In genomic region chr2:131142592-131142991, GRCm38 (mm10) we compare ENCODE assay signal across 9 mouse cellular contexts. TPM values are rescaled to one million over a fixed set of nuclear protein-coding genes. Genes with fewer than 3 reads are reported as not detected.
DNase-seq lines count a peak whose midpoint lies in the region; ATAC-seq and TF ChIP-seq lines count a peak whose summit lies in the region.
"Had no signal": no experiment of that assay in that cellular context is flagged by ENCODE, and none has a peak within 500 bp of the region (broad histone marks: within the 10 kb centered on the region; RNA-seq: fewer than 3 reads in every experiment).

No protein-coding gene starts in this region.

- no peak overlapping the region for H3K27ac ChIP-seq in forebrain, embryonic 11.5 days (ENCODE audit: low read depth, low read length)
- no peak overlapping the region for H3K27ac ChIP-seq in heart, postnatal 0 days (ENCODE audit: low read depth)
- H3K27ac ChIP-seq in lung, embryonic 14.5 days (ENCODE audit: low read depth): no peak overlapping the region

- no peak overlapping the region for H3K4me3 ChIP-seq in C2C12 (ENCODE audit: insufficient read depth, poor library complexity, severe bottlenecking)
- no peak overlapping the region for H3K4me3 ChIP-seq in forebrain, embryonic 11.5 days (ENCODE audit: low read depth, low read length)
- no peak overlapping the region for H3K4me3 ChIP-seq in heart, postnatal 0 days (ENCODE audit: low read depth, low read length)
- H3K4me3 ChIP-seq in lung, embryonic 14.5 days (ENCODE audit: low read depth, low read length): no peak overlapping the region

- peak; percentile 79 for DNase-seq in adrenal gland, adult 2 months
- peak; percentile 84 for DNase-seq in forebrain, embryonic 11.5 days (ENCODE audit: low spot score)
- peak; percentile 62 for DNase-seq in heart, postnatal 0 days (ENCODE audit: low spot score)
- DNase-seq in layer of hippocampus, adult 18-20 months (ENCODE audit: low spot score in 2 of 2): peak; percentile 30 to 53
- peak; percentile 89 for DNase-seq in lung, embryonic 14.5 days
- peak; percentile 60 for DNase-seq in ovary, adult 18-20 months (ENCODE audit: low spot score)
- peak; percentile 78 for DNase-seq in thymus, postnatal 14 days

- H3K9ac ChIP-seq in forebrain, embryonic 11.5 days (ENCODE audit: low read length): no peak overlapping the region
- no peak overlapping the region for H3K9ac ChIP-seq in heart, postnatal 0 days (replicated peaks; ENCODE audit: low read depth, low read length)
- no peak overlapping the region for H3K9ac ChIP-seq in lung, embryonic 14.5 days

- peaks cover 32% of the 10 kb centered on the region for H3K36me3 ChIP-seq in C2C12 (ENCODE audit: control insufficient read depth, insufficient read depth)
- H3K36me3 ChIP-seq in forebrain, embryonic 11.5 days (ENCODE audit: control insufficient read depth, insufficient read depth, low read length): peaks cover 3% of the 10 kb centered on the region; the same call in 1 of the 2 replicates
- peaks cover 43% of the 10 kb centered on the region for H3K36me3 ChIP-seq in heart, postnatal 0 days (replicated peaks; ENCODE audit: control insufficient read depth, insufficient read depth, low read length)
- peaks cover 87% of the 10 kb centered on the region for H3K36me3 ChIP-seq in lung, embryonic 14.5 days (ENCODE audit: insufficient read depth)

- no peaks in the 10 kb centered on the region for H3K79me3 ChIP-seq in C2C12 (ENCODE audit: low read depth)

- H3K4me1 ChIP-seq in forebrain, embryonic 11.5 days (replicated peaks; ENCODE audit: control insufficient read depth, insufficient read depth, low read length): no peaks in the 10 kb centered on the region
- peaks cover 14% of the 10 kb centered on the region; the same call in 1 of the 2 replicates for H3K4me1 ChIP-seq in heart, postnatal 0 days (ENCODE audit: control insufficient read depth, insufficient read depth)
- no peaks in the 10 kb centered on the region for H3K4me1 ChIP-seq in lung, embryonic 14.5 days (ENCODE audit: insufficient read depth)

- H3ac ChIP-seq in C2C12 (ENCODE audit: control insufficient read depth, insufficient read length, low read depth): no peak overlapping the region

- H3K9me3 ChIP-seq in forebrain, embryonic 11.5 days (ENCODE audit: control insufficient read depth, low read length): no peaks in the 10 kb centered on the region
- H3K9me3 ChIP-seq in heart, postnatal 0 days (replicated peaks; ENCODE audit: control insufficient read depth, low read length): no peaks in the 10 kb centered on the region
- no peaks in the 10 kb centered on the region for H3K9me3 ChIP-seq in lung, embryonic 14.5 days (ENCODE audit: low read depth, low read length)

- peak; percentile 31 for TF ChIP-seq CTCF in C2C12 (IDR thresholded peaks at IDR 0.05; ENCODE audit: control insufficient read depth, insufficient read depth, insufficient read length)
- TF ChIP-seq CTCF in heart, postnatal 0 days (IDR thresholded peaks at IDR 0.05; ENCODE audit: low read depth): peak; percentile 67
- peak; percentile 87 for TF ChIP-seq CTCF in lung, embryonic 14.5 days (IDR thresholded peaks at IDR 0.05; ENCODE audit: low read depth)

- H3K4me2 ChIP-seq in forebrain, embryonic 11.5 days (ENCODE audit: low read depth, low read length, severe bottlenecking): no peak overlapping the region
- H3K4me2 ChIP-seq in heart, postnatal 0 days (ENCODE audit: low read depth, low read length): no peak overlapping the region
- no peak overlapping the region for H3K4me2 ChIP-seq in lung, embryonic 14.5 days

- no peak for TF ChIP-seq EP300 in heart, postnatal 0 days (IDR thresholded peaks at IDR 0.05; ENCODE audit: low read depth)

- peak; percentile 32; the same call in 1 of the 2 replicates for ATAC-seq in forebrain, embryonic 11.5 days (replicated peaks; ENCODE audit: low FRiP score)
- peak; percentile 57 for ATAC-seq in heart, postnatal 0 days (ENCODE audit: insufficient read depth, low read depth)
- ATAC-seq in lung, embryonic 14.5 days (ENCODE audit: insufficient read depth): peak; percentile 71

- no peaks in the 10 kb centered on the region for H3K79me2 ChIP-seq in C2C12 (ENCODE audit: control insufficient read depth, insufficient read depth)

- 36% methylated on average over 18 of the region's 18 CpGs for WGBS in forebrain, embryonic 11.5 days
- WGBS in heart, postnatal 0 days: 25% methylated on average over 18 of the region's 18 CpGs
- WGBS in lung, embryonic 14.5 days: 29% methylated on average over 18 of the region's 18 CpGs

- H3K27me3 ChIP-seq in C2C12 (ENCODE audit: control insufficient read depth, insufficient read depth, insufficient read length): no peaks in the 10 kb centered on the region
- no peaks in the 10 kb centered on the region for H3K27me3 ChIP-seq in forebrain, embryonic 11.5 days (ENCODE audit: control insufficient read depth, insufficient read depth, low read length)
- H3K27me3 ChIP-seq in heart, postnatal 0 days (ENCODE audit: control insufficient read depth, insufficient read depth, low read length): no peaks in the 10 kb centered on the region
- H3K27me3 ChIP-seq in lung, embryonic 14.5 days (ENCODE audit: insufficient read depth, low read length): no peaks in the 10 kb centered on the region

TF ChIP-seq in C2C12, 6 proteins besides CTCF, POLR2A, EP300 and RAD21:
- TF ChIP-seq USF1 (IDR thresholded peaks at IDR 0.05; ENCODE audit: low read depth): no peak
- no peak for TF ChIP-seq MYOG (IDR thresholded peaks at IDR 0.05; ENCODE audit: control insufficient read depth, extremely low read depth, insufficient read length)
- TF ChIP-seq MYOD1 (IDR thresholded peaks at IDR 0.05; ENCODE audit: control insufficient read depth, insufficient read length, low read depth): no peak

RNA-seq across cellular contexts. Expression of gene Gm11037, which starts 9.3 kb away (rescaled TPM):
- not detected for polyA plus RNA-seq in C2C12 (2012; fragmentation: generic; extraction: Trizol)
- total RNA-seq in adrenal gland, adult 2 months (2021): not detected
- not detected in 2 replicates for polyA plus RNA-seq in adrenal gland, adult 2 months (2012; rRNA removed)
- polyA plus RNA-seq in forebrain, embryonic 11.5 days (2014; fragmentation: Nextera tagmentation; extraction: Ambion mirVana): not detected in 2 replicates
- total RNA-seq in heart, postnatal 0 days (2014; rRNA removed; ENCODE audit: low replicate concordance): not detected in 2 replicates
- not detected in 2 replicates for polyA plus RNA-seq in heart, postnatal 0 days (2015; fragmentation: Nextera tagmentation; extraction: Ambion mirVana)
- total RNA-seq in layer of hippocampus, adult 18-20 months (2021): not detected
- polyA plus RNA-seq in lung, embryonic 14.5 days (2014; fragmentation: Nextera tagmentation; extraction: Ambion mirVana): not detected in 2 replicates
- polyA plus RNA-seq: gonadal fat pad, adult 2 months had no signal

RNA-seq across cellular contexts. Expression of gene Hspa12b, which starts 15.5 kb away (rescaled TPM):
- 6.0 TPM for polyA plus RNA-seq in C2C12 (2012; fragmentation: generic; extraction: Trizol)
- total RNA-seq in adrenal gland, adult 2 months (2021): 10 to 100 TPM in 1 of 2 experiments, 1 to 10 TPM in 1; 6.9 to 12.6 TPM
- 9.4 and 16.4 TPM in 2 replicates for polyA plus RNA-seq in adrenal gland, adult 2 months (2012; rRNA removed)
- polyA plus RNA-seq in forebrain, embryonic 11.5 days (2014; fragmentation: Nextera tagmentation; extraction: Ambion mirVana): 4.2 and 5.6 TPM in 2 replicates
- 17.1 and 29.3 TPM in 2 replicates for total RNA-seq in heart, postnatal 0 days (2014; rRNA removed; ENCODE audit: low replicate concordance)
- polyA plus RNA-seq in heart, postnatal 0 days (2015; fragmentation: Nextera tagmentation; extraction: Ambion mirVana): 7.2 and 9.0 TPM in 2 replicates
- total RNA-seq in layer of hippocampus, adult 18-20 months (2021): 1 to 10 TPM; 6.1 to 8.3 TPM
- 8.8 and 10.0 TPM in 2 replicates for polyA plus RNA-seq in lung, embryonic 14.5 days (2014; fragmentation: Nextera tagmentation; extraction: Ambion mirVana)

RNA-seq across cellular contexts. Expression of gene 1700037H04Rik, which starts 17.3 kb away (rescaled TPM):
- polyA plus RNA-seq in C2C12 (2012; fragmentation: generic; extraction: Trizol): 98.0 TPM
- total RNA-seq in adrenal gland, adult 2 months (2021): 100 to 1,000 TPM; 114 to 123 TPM
- 195 and 319 TPM in 2 replicates for polyA plus RNA-seq in adrenal gland, adult 2 months (2012; rRNA removed)
- polyA plus RNA-seq in forebrain, embryonic 11.5 days (2014; fragmentation: Nextera tagmentation; extraction: Ambion mirVana): 122 and 132 TPM in 2 replicates
- 48.3 and 88.8 TPM in 2 replicates for total RNA-seq in heart, postnatal 0 days (2014; rRNA removed; ENCODE audit: low replicate concordance)
- polyA plus RNA-seq in heart, postnatal 0 days (2015; fragmentation: Nextera tagmentation; extraction: Ambion mirVana): 35.9 and 39.7 TPM in 2 replicates
- 10 to 100 TPM; 57.7 to 60.0 TPM for total RNA-seq in layer of hippocampus, adult 18-20 months (2021)
- 70.6 and 76.1 TPM in 2 replicates for polyA plus RNA-seq in lung, embryonic 14.5 days (2014; fragmentation: Nextera tagmentation; extraction: Ambion mirVana)

RNA-seq across cellular contexts. Expression of gene Cenpb, which starts 37.3 kb away (rescaled TPM):
- 168 TPM for polyA plus RNA-seq in C2C12 (2012; fragmentation: generic; extraction: Trizol)
- total RNA-seq in adrenal gland, adult 2 months (2021): 10 to 100 TPM; 47.7 to 88.5 TPM
- 94.5 and 107 TPM in 2 replicates for polyA plus RNA-seq in adrenal gland, adult 2 months (2012; rRNA removed)
- polyA plus RNA-seq in forebrain, embryonic 11.5 days (2014; fragmentation: Nextera tagmentation; extraction: Ambion mirVana): 12.3 and 13.7 TPM in 2 replicates
- total RNA-seq in heart, postnatal 0 days (2014; rRNA removed; ENCODE audit: low replicate concordance): 62.9 and 84.8 TPM in 2 replicates
- polyA plus RNA-seq in heart, postnatal 0 days (2015; fragmentation: Nextera tagmentation; extraction: Ambion mirVana): 7.1 and 7.8 TPM in 2 replicates
- total RNA-seq in layer of hippocampus, adult 18-20 months (2021): 10 to 100 TPM; 70.4 to 73.5 TPM
- polyA plus RNA-seq in lung, embryonic 14.5 days (2014; fragmentation: Nextera tagmentation; extraction: Ambion mirVana): 9.3 and 9.7 TPM in 2 replicates

RNA-seq across cellular contexts. Expression of gene Cdc25b, which starts 44.2 kb away (rescaled TPM):
- 73.8 TPM for polyA plus RNA-seq in C2C12 (2012; fragmentation: generic; extraction: Trizol)
- total RNA-seq in adrenal gland, adult 2 months (2021): 1 to 10 TPM; 3.4 to 5.5 TPM
- 7.7 and 9.7 TPM in 2 replicates for polyA plus RNA-seq in adrenal gland, adult 2 months (2012; rRNA removed)
- polyA plus RNA-seq in forebrain, embryonic 11.5 days (2014; fragmentation: Nextera tagmentation; extraction: Ambion mirVana): 92.2 and 93.0 TPM in 2 replicates
- 15.3 and 31.9 TPM in 2 replicates for total RNA-seq in heart, postnatal 0 days (2014; rRNA removed; ENCODE audit: low replicate concordance)
- 12.1 and 15.0 TPM in 2 replicates for polyA plus RNA-seq in heart, postnatal 0 days (2015; fragmentation: Nextera tagmentation; extraction: Ambion mirVana)
- total RNA-seq in layer of hippocampus, adult 18-20 months (2021): 10 to 100 TPM; 15.5 to 15.9 TPM
- 54.6 and 59.6 TPM in 2 replicates for polyA plus RNA-seq in lung, embryonic 14.5 days (2014; fragmentation: Nextera tagmentation; extraction: Ambion mirVana)

Comparison
In these comparisons a context has a peak if more than half of its experiments do, and no peak if none do; other contexts are left out.
1. CTCF ChIP-seq: peak in every context shown above with its lines; median percentile 87 in lung, embryonic 14.5 days; 67 in heart, postnatal 0 days; 31 in C2C12.